Mouse (Mus musculus): ENCODE measurements around the gene Vmn1r54. TPM values are rescaled to one million over a fixed set of nuclear protein-coding genes. Genes with fewer than 3 reads are reported as not detected.

The Vmn1r54 gene
- total RNA-seq, 2 experiments from 2014 or later: not detected

Other genes with a start within 250 kb of the Vmn1r54 start
- gene Vmn1r47, start 230.2 kb upstream of the Vmn1r54 start, total RNA-seq (2021): not detected
- not detected for gene Vmn1r48, start 209.5 kb upstream of the Vmn1r54 start, total RNA-seq (2021)
- gene Vmn1r49, start 167.8 kb upstream of the Vmn1r54 start, total RNA-seq (2021): not detected
- not detected for gene Vmn1r50, start 144.9 kb upstream of the Vmn1r54 start, total RNA-seq (2021)
- not detected for gene Vmn1r51, start 123.7 kb upstream of the Vmn1r54 start, total RNA-seq (2021)
- gene Vmn1r52, start 71.5 kb upstream of the Vmn1r54 start, total RNA-seq (2021): not detected
- gene V1ra8, start 43.5 kb upstream of the Vmn1r54 start, total RNA-seq (2021): not detected
- gene Vmn1r53, start 21.9 kb upstream of the Vmn1r54 start, total RNA-seq (2021): not detected
- not detected for gene BC048671, start 54.9 kb downstream of the Vmn1r54 start, total RNA-seq (2021)
- not detected for gene Chst13, start 78.9 kb downstream of the Vmn1r54 start, total RNA-seq (2021)
- gene Uroc1, start 87.0 kb downstream of the Vmn1r54 start, total RNA-seq (2021): not detected
- gene Zxdc, start 123.2 kb downstream of the Vmn1r54 start, total RNA-seq (2021): 10 to 100 TPM; 27.2 to 29.9 TPM
- 1 to 10 TPM; 3.8 to 3.9 TPM for gene Cfap100, start 182.5 kb downstream of the Vmn1r54 start, total RNA-seq (2021)
- gene Klf15, start 216.3 kb downstream of the Vmn1r54 start, total RNA-seq (2021): 10 to 100 TPM; 20.8 to 24.2 TPM
- 10 to 100 TPM; 63.5 to 65.8 TPM for gene Aldh1l1, start 240.1 kb downstream of the Vmn1r54 start, total RNA-seq (2021)